Mouse (Mus musculus) ES-E14 (cell line): ENCODE data around the gene S100a16. TPM values are rescaled to one million over a fixed set of nuclear protein-coding genes. Genes with fewer than 3 reads are reported as not detected.

Source experiments
- DNase-seq: peaks from one replicate; pipeline ENCODE4 v3.0.0-alpha.2; 2013; ENCODE audit warnings: low read depth, low spot score
- H3K27ac ChIP-seq: 2 replicates; pipeline ENCODE4 v1.5.1; 2012; ENCODE audit warnings: low read depth, mild to moderate bottlenecking, low read length, moderate library complexity, mixed read lengths; ENCODE audit not compliant: poor library complexity, insufficient read depth, severe bottlenecking
- H3K36me3 ChIP-seq: 2 replicates; pipeline ENCODE4 v1.6.1; 2012; ENCODE audit warnings: mild to moderate bottlenecking, low read length, moderate library complexity, mixed read lengths; ENCODE audit not compliant: control insufficient read depth, poor library complexity, insufficient read depth, severe bottlenecking
- H3K4me1 ChIP-seq, 2 experiments: fragments of 150-350 bp in 1 of 2; sonication (generic) in 1 of 2; 2 replicates each; pipeline ENCODE4 v1.6.1; 2012; ENCODE audit warnings: low read length in 2 of 2, mild to moderate bottlenecking in 1 of 2, mixed read lengths in 1 of 2; ENCODE audit not compliant: control insufficient read depth in 2 of 2, insufficient read depth in 2 of 2, poor library complexity in 1 of 2
- H3K4me3 ChIP-seq, 2 experiments: fragments of 150-350 bp in 1 of 2; sonication (generic) in 1 of 2; 2 replicates each; pipeline ENCODE4 v1.5.1; 2012; ENCODE audit warnings: low read length in 2 of 2, low read depth in 1 of 2, mild to moderate bottlenecking in 1 of 2, mixed read lengths in 1 of 2; ENCODE audit not compliant: insufficient read depth in 1 of 2, poor library complexity in 1 of 2, severe bottlenecking in 1 of 2
- H3K9ac ChIP-seq: 2 replicates; pipeline ENCODE4 v1.6.1; 2012; ENCODE audit warnings: low read depth, mild to moderate bottlenecking, low read length, mixed read lengths; ENCODE audit not compliant: poor library complexity, insufficient read depth, severe bottlenecking
- H3K9me3 ChIP-seq: fragments of 150-350 bp; sonication (generic); 2 replicates; pipeline ENCODE4 v1.6.1; 2012; ENCODE audit warnings: low read depth, mild to moderate bottlenecking, low read length; ENCODE audit not compliant: control insufficient read depth, insufficient read depth
- CHD2 ChIP-seq: IDR thresholded peaks from 2 replicates; pipeline ENCODE4 v1.6.1; 2014; ENCODE audit warnings: mild to moderate bottlenecking, low read depth, low read length, inconsistent platforms
- HCFC1 ChIP-seq: IDR thresholded peaks from 2 replicates; pipeline ENCODE4 v1.6.1; 2012; ENCODE audit warnings: low read length, inconsistent platforms, borderline replicate concordance; ENCODE audit not compliant: insufficient read depth
- MAFK ChIP-seq: IDR thresholded peaks from 2 replicates; pipeline ENCODE4 v1.6.1; 2014; ENCODE audit warnings: mild to moderate bottlenecking, low read depth, low read length, inconsistent platforms; ENCODE audit not compliant: insufficient read depth
- ZC3H11A ChIP-seq: IDR thresholded peaks from 2 replicates; pipeline ENCODE4 v1.6.1; 2012; ENCODE audit warnings: low read depth, mild to moderate bottlenecking, inconsistent platforms, low read length, borderline replicate concordance
- ZNF384 ChIP-seq: IDR thresholded peaks from 2 replicates; pipeline ENCODE4 v1.6.1; 2012; ENCODE audit warnings: low read depth, low read length, inconsistent platforms
- in situ Hi-C, 2 experiments: fragments of 600-800 bp; cut with MboI; formaldehyde crosslinking; loops; one replicate each; pipeline ENCODE4 v1.15.1; 2025; ENCODE audit warnings: low sequenced_read_pairs in 2 of 2, inconsistent platforms in 1 of 2; ENCODE audit not compliant: unreplicated experiment in 2 of 2
- total RNA-seq: library from RNA; depleted of rRNA; stranded (reverse); fragments of 300-350 nt; gene quantifications from 2 replicates; pipeline ENCODE4 v1.2.3, GENCODE M21; 2012

S100a16 gene
- total RNA-seq, 1 experiment, result 3.2 TPM

GRCm38 (mm10) chr3:90552231-90552630 is 15.2 kb downstream of the S100a16 start:
- H3K36me3 ChIP-seq, result no peaks in the 10 kb centered on the region
- no peak overlapping the region for H3K27ac ChIP-seq
- no peak overlapping the region for H3K4me3 ChIP-seq
- in situ Hi-C loops, result no loop called here
- TF ChIP-seq HCFC1 (no peak), MAFK (no peak), ZC3H11A (no peak), CHD2 (no peak), ZNF384 (no peak)
- no peaks in the 10 kb centered on the region for H3K9me3 ChIP-seq
- H3K9ac ChIP-seq, result no peak overlapping the region
- no peak for DNase-seq
- 0 out of 4 replicates have a peak, but pooled peaks cover 0 to 1% of the 10 kb centered on the region in 2 experiments for H3K4me1 ChIP-seq

- H3K9me3 ChIP-seq, result no peaks in the 10 kb centered on the region
- no peak overlapping the region for H3K9ac ChIP-seq
- H3K36me3 ChIP-seq, result no peaks in the 10 kb centered on the region
- in situ Hi-C loops, result no loop called here
- TF ChIP-seq HCFC1, result no peak
- no peak for TF ChIP-seq ZNF384
- TF ChIP-seq CHD2, result no peak
- TF ChIP-seq ZC3H11A, result no peak
- no peak for TF ChIP-seq MAFK
- no peaks in the 10 kb centered on the region for H3K4me1 ChIP-seq
- H3K4me3 ChIP-seq, result no peak overlapping the region
- no peak overlapping the region for H3K27ac ChIP-seq
- no peak for DNase-seq
These were observed 18.9 kb downstream of the S100a16 start for GRCm38 (mm10) chr3:90555954-90556353.

- TF ChIP-seq MAFK, result no peak
- no peak for TF ChIP-seq ZC3H11A
- no peak for TF ChIP-seq CHD2
- TF ChIP-seq ZNF384, result no peak
- no peak for TF ChIP-seq HCFC1
- H3K27ac ChIP-seq, result no peak within 1 kb of the TSS
- H3K4me3 ChIP-seq, result no peak within 1 kb of the TSS
- DNase-seq, result no peak
- no peak within 1 kb of the TSS for H3K9ac ChIP-seq
- no peaks in the 10 kb centered on the region for H3K36me3 ChIP-seq
- H3K4me1 ChIP-seq, result no peaks in the 10 kb centered on the region
- H3K9me3 ChIP-seq, result no peaks in the 10 kb centered on the region
- in situ Hi-C loops, result no loop called here
These were observed 23.1 kb downstream of the S100a16 start, which contains the start of gene S100a3 for GRCm38 (mm10) chr3:90560008-90560628. Gene S100a3, plus strand, starts transcription at chr3:90560578.

- Histone ChIP-seq H3K4me3 (no peak overlapping the region), H3K36me3 (no peaks in the 10 kb centered on the region), H3K27ac (no peak overlapping the region), H3K4me1 (no peaks in the 10 kb centered on the region), H3K9ac (no peak overlapping the region), H3K9me3 (no peaks in the 10 kb centered on the region)
- no peak for TF ChIP-seq ZNF384
- no peak for DNase-seq
- in situ Hi-C loops, result no loop called here
These were observed 37.6 kb downstream of the S100a16 start for GRCm38 (mm10) chr3:90574691-90575090.

- no peak overlapping the region for H3K27ac ChIP-seq
- in situ Hi-C loops, result no loop called here
These were observed 38.3 kb downstream of the S100a16 start for GRCm38 (mm10) chr3:90575320-90575719.

More at GRCm38 (mm10) chr3:90575320-90575719, 38.3 kb downstream of the S100a16 start:
- TF ChIP-seq ZNF384 (no peak), MAFK (no peak), CHD2 (no peak), HCFC1 (no peak), ZC3H11A (no peak)
- Histone ChIP-seq H3K9me3 (no peaks in the 10 kb centered on the region), H3K9ac (no peak overlapping the region), H3K4me3 (no peak overlapping the region), H3K36me3 (no peaks in the 10 kb centered on the region), H3K4me1 (no peaks in the 10 kb centered on the region)
- DNase-seq, result no peak
